Mouse (Mus musculus) ES-E14 (cell line): Measurements from ENCODE around the gene Wdr70.

Experiments
- CHD2 ChIP-seq: IDR thresholded peaks from 2 replicates; pipeline ENCODE4 v1.6.1; 2014; ENCODE audit warnings: mild to moderate bottlenecking, low read depth, low read length, inconsistent platforms
- HCFC1 ChIP-seq: IDR thresholded peaks from 2 replicates; pipeline ENCODE4 v1.6.1; 2012; ENCODE audit warnings: low read length, inconsistent platforms, borderline replicate concordance; ENCODE audit not compliant: insufficient read depth
- MAFK ChIP-seq: IDR thresholded peaks from 2 replicates; pipeline ENCODE4 v1.6.1; 2014; ENCODE audit warnings: mild to moderate bottlenecking, low read depth, low read length, inconsistent platforms; ENCODE audit not compliant: insufficient read depth
- ZC3H11A ChIP-seq: IDR thresholded peaks from 2 replicates; pipeline ENCODE4 v1.6.1; 2012; ENCODE audit warnings: low read depth, mild to moderate bottlenecking, inconsistent platforms, low read length, borderline replicate concordance

- TF ChIP-seq ZC3H11A, result no peak
- no peak for TF ChIP-seq MAFK
- no peak for TF ChIP-seq CHD2
- no peak for TF ChIP-seq HCFC1
Observed at GRCm38 (mm10) chr15:7841664-7842063, 257.3 kb downstream of the Wdr70 start.
